Mouse (Mus musculus): ENCODE data around the gene Eps8.
"Not testable (repeated sequence)": the region's sequence is repeated elsewhere in the genome, so short reads cannot be mapped to it uniquely, and the experiment has no call there.

The Eps8 gene

DNA sequence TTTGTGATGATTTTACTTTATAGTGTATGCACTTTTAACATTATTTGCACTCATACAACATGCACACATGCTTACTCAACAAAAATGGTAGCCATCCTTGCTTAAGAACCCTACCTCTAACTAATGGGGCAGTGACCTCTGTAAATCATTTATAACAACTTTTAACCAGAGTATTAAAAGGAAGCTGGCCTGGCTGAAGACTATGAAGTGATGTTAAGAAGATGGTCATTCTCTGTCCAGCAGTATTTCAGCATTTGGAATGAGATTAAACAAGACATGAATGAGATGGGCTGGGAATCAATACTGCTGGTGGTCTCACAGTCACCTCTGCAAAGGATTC, 160.6 kb downstream of the Eps8 start:
- ATAC-seq (ENCODE audit: insufficient number of reproducible peaks, low FRiP score, low TSS enrichment): no peak

- ATAC-seq (ENCODE audit: insufficient number of reproducible peaks, low FRiP score, low TSS enrichment): no peak
Measured at GRCm38 (mm10) chr6:137493211-137494135, 161.2 kb downstream of the Eps8 start.

GRCm38 (mm10) chr6:137492582-137492981, 162.1 kb downstream of the Eps8 start:
- ATAC-seq (ENCODE audit: insufficient number of reproducible peaks, low FRiP score, low TSS enrichment): no peak

DNA sequence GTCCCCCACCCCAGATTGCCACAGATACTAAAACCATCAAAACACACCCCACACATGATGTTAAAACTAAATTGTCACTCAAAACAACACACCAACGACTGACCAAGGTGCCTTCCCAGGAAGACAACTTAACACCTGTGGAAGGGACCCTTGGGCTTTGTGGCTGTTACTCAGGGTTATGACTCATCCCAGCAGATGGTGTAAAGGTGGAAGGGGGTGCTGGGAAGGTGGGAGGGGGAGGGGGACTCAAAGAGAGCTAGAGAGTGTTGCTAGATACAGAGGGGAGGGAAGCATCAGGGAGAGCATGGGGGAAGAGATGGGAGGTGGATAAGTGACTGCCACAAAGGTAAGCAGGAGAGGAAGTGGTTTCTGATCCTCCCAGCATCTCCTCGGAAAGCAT, 163.0 kb downstream of the Eps8 start:
- ATAC-seq (ENCODE audit: insufficient number of reproducible peaks, low FRiP score, low TSS enrichment): no peak

GRCm38 (mm10) chr6:137490115-137490514, 164.6 kb downstream of the Eps8 start:
- ATAC-seq (ENCODE audit: insufficient number of reproducible peaks, low FRiP score, low TSS enrichment): no peak

- no peak for ATAC-seq (ENCODE audit: insufficient number of reproducible peaks, low FRiP score, low TSS enrichment)
Measured at GRCm38 (mm10) chr6:137487443-137487842, 167.2 kb downstream of the Eps8 start.

GRCm38 (mm10) chr6:137482891-137483290, 171.8 kb downstream of the Eps8 start:
- no peak for ATAC-seq (ENCODE audit: insufficient number of reproducible peaks, low FRiP score, low TSS enrichment)

GRCm38 (mm10) chr6:137475695-137476094, 179.0 kb downstream of the Eps8 start:
- ATAC-seq (ENCODE audit: insufficient number of reproducible peaks, low FRiP score, low TSS enrichment): not testable (repeated sequence)

GRCm38 (mm10) chr6:137473433-137473832, 181.2 kb downstream of the Eps8 start:
- no peak for ATAC-seq (ENCODE audit: insufficient number of reproducible peaks, low FRiP score, low TSS enrichment)

DNA sequence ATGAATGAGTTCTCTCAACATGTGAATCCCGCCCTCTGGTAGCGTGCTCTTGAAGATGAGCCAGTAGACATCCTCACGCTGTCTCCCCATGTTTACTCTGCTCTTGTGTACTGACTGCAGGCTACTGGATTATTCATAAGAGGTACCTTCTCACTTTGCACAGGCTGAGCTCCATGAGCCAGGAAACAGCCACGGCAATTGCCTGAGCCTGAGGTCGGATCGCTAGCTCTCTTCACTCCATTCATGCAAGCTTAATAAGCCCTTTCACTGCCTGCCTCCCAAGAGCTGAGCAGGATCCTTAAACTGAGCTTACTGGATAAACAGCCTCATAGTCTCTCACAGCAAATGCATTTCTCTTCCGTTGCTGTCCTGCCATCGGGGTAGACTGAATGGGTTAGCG, 182.5 kb downstream of the Eps8 start:
- ATAC-seq (ENCODE audit: insufficient number of reproducible peaks, low FRiP score, low TSS enrichment): no peak

GRCm38 (mm10) chr6:137470901-137471598, 183.6 kb downstream of the Eps8 start:
- peak; percentile 68 for ATAC-seq (ENCODE audit: insufficient number of reproducible peaks, low FRiP score, low TSS enrichment)

GRCm38 (mm10) chr6:137469541-137469940, 185.1 kb downstream of the Eps8 start:
- no peak for ATAC-seq (ENCODE audit: insufficient number of reproducible peaks, low FRiP score, low TSS enrichment)

GRCm38 (mm10) chr6:137467696-137468095, 187.0 kb downstream of the Eps8 start:
- no peak for ATAC-seq (ENCODE audit: insufficient number of reproducible peaks, low FRiP score, low TSS enrichment)

- ATAC-seq (ENCODE audit: insufficient number of reproducible peaks, low FRiP score, low TSS enrichment): no peak
Measured at GRCm38 (mm10) chr6:137466256-137466655, 188.4 kb downstream of the Eps8 start.

GRCm38 (mm10) chr6:137465253-137465652, 189.4 kb downstream of the Eps8 start:
- ATAC-seq (ENCODE audit: insufficient number of reproducible peaks, low FRiP score, low TSS enrichment): peak; percentile 98

- no peak for ATAC-seq (ENCODE audit: insufficient number of reproducible peaks, low FRiP score, low TSS enrichment)
Measured at GRCm38 (mm10) chr6:137463771-137464170, 190.9 kb downstream of the Eps8 start.

DNA sequence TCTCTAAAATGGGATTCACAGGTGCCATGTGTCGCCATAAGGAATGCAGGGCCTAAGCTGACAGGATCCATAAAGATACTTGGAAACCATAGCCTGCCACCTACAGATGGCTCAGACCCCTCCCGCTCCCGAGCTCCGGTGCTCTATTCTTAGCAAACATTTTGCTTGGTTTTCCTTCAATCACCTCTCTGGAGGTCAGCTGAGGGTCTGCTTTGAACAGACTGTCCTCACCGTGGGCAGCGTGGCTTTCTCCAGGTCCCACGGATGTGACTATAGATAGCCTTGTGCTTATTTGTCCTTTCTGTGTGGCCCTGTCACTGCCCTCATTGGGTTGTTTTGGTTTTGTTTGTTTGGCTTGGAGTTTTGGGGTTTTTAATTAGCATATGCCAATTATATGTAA, 196.5 kb downstream of the Eps8 start:
- no peak for ATAC-seq (ENCODE audit: insufficient number of reproducible peaks, low FRiP score, low TSS enrichment)

DNA sequence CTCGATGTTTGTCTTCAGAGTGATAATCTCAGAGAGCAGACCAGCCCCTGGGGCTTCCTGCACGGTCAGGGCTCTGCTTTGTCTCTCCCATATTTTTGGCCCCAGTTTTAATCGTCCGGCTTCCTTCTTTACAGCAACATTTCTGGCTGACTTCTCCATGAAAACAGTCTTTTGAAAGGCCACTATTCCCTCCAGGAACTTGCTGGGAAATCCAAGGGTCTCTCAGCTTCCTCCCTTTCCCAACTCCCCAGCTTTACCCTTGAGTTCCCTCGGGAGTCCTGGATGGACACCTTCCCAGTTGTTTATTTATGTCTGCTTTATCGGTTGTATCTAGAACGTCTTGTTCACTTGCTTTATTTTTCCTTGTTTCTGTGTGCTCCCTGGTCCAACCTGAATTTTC, 197.5 kb downstream of the Eps8 start:
- ATAC-seq (ENCODE audit: insufficient number of reproducible peaks, low FRiP score, low TSS enrichment): no peak

DNA sequence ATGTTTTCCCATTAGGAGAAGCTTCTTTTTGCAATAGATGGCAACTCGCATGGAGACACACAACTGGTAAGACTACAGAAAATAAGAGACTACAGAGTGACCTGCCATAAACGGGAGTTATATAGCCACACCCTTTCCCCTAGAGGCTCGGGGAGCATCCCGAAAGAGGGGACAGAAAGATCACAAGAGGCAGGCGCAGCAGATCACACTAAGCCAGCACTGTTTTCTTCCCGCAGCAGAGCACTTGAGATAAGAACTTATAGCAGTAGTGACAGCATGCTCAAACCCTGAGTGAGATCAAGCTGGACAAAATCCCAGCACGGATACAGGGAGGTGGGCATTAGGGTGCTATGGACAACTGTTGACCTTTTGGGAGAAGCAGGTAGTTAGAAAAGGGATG, 198.6 kb downstream of the Eps8 start:
- ATAC-seq (ENCODE audit: insufficient number of reproducible peaks, low FRiP score, low TSS enrichment): 0 out of 2 replicates have a peak, but pooled peaks have one; percentile 11

GRCm38 (mm10) chr6:137455537-137456041, 199.1 kb downstream of the Eps8 start:
- peak; percentile 86 for ATAC-seq (ENCODE audit: insufficient number of reproducible peaks, low FRiP score, low TSS enrichment)

GRCm38 (mm10) chr6:137446116-137446515, 208.6 kb downstream of the Eps8 start:
- peak; percentile 81 for ATAC-seq (ENCODE audit: insufficient number of reproducible peaks, low FRiP score, low TSS enrichment)
